Mouse (Mus musculus) neural tube, embryonic 14.5 days (tissue): ENCODE measurements around the gene March11. TPM values are rescaled to one million over a fixed set of nuclear protein-coding genes. Genes with fewer than 3 reads are reported as not detected.

ENCODE experiments used
- ATAC-seq: fragments of 200-750 bp; cut with Nextera tagmentation; 2 replicates; pipeline ENCODE4 v1.8.0; 2017; ENCODE audit warnings: low read depth, mild to moderate bottlenecking, moderate TSS enrichment, moderate library complexity
- H3K27ac ChIP-seq: fragments of 300-500 bp; sonication (generic); 2 replicates; pipeline ENCODE4 v1.5.1; 2014; ENCODE audit warnings: low read depth, mild to moderate bottlenecking, control low read depth, low read length, moderate library complexity, mixed read lengths
- H3K27me3 ChIP-seq: fragments of 300-500 bp; sonication (generic); 2 replicates; pipeline ENCODE4 v1.6.1; 2014; ENCODE audit warnings: low read length; ENCODE audit not compliant: control insufficient read depth, insufficient read depth
- H3K36me3 ChIP-seq: fragments of 300-500 bp; sonication (generic); 2 replicates; pipeline ENCODE4 v1.6.1; 2014; ENCODE audit warnings: low read length, mixed read lengths; ENCODE audit not compliant: control insufficient read depth, insufficient read depth
- H3K4me1 ChIP-seq: fragments of 300-500 bp; sonication (generic); 2 replicates; pipeline ENCODE4 v1.6.1; 2014; ENCODE audit warnings: low read length; ENCODE audit not compliant: control insufficient read depth, insufficient read depth
- H3K4me2 ChIP-seq: fragments of 300-500 bp; sonication (generic); 2 replicates; pipeline ENCODE4 v1.6.1; 2014; ENCODE audit warnings: mild to moderate bottlenecking, low read depth, low read length, control low read depth
- H3K4me3 ChIP-seq: fragments of 300-500 bp; sonication (generic); 2 replicates; pipeline ENCODE4 v1.5.1; 2014; ENCODE audit warnings: low read depth, low read length, control low read depth, mixed read lengths
- H3K9ac ChIP-seq: fragments of 300-500 bp; sonication (generic); replicated peaks from 2 replicates; pipeline ENCODE4 v1.6.1; 2014; ENCODE audit warnings: low read depth, mild to moderate bottlenecking, control low read depth, low read length, mixed read lengths
- H3K9me3 ChIP-seq: fragments of 300-500 bp; sonication (generic); 2 replicates; pipeline ENCODE4 v1.6.1; 2016; ENCODE audit warnings: low read length; ENCODE audit not compliant: control insufficient read depth
- WGBS: fragments of 180-500 bp; shearing (Covaris S2); extraction: QIAGEN DNeasy Blood & Tissue Kit; methylation state at CpG from one replicate; pipeline ENCODE4 v1.1.7; 2014; 5-methylcytosine and 5-hydroxymethylcytosine counted together
- polyA plus RNA-seq: library from polyadenylated mRNA; unstranded; fragments of >200 nt; fragmentation: Nextera tagmentation; extraction: Ambion mirVana; gene quantifications from 2 replicates; pipeline ENCODE4 v1.2.1, GENCODE M21; 2014

March11 gene
- 14.5 and 16.1 TPM in 2 replicates for polyA plus RNA-seq

GRCm38 (mm10) chr15:26308629-26309230 lies at the start of gene March11:
TSS of gene March11 (plus strand) at chr15:26309048.
- peak within 1 kb of the TSS; percentile 85 for H3K4me2 ChIP-seq
- peak within 1 kb of the TSS; percentile 72 for H3K4me3 ChIP-seq
- H3K9ac ChIP-seq, result peak within 1 kb of the TSS; percentile 76
- peak; percentile 95 for ATAC-seq
- H3K27ac ChIP-seq, result peak within 1 kb of the TSS; percentile 90
- no peaks in the 10 kb centered on the region for H3K9me3 ChIP-seq
- WGBS, result under 1% methylated on average over 46 of the region's 56 CpGs
- H3K4me1 ChIP-seq, result no peaks in the 10 kb centered on the region
- 0 out of 2 replicates have a peak, but pooled peaks cover 2% of the 10 kb centered on the region for H3K27me3 ChIP-seq
- H3K36me3 ChIP-seq, result no peaks in the 10 kb centered on the region

GRCm38 (mm10) chr15:26262336-26262735 lies 46.5 kb upstream of the March11 start:
- no peak for ATAC-seq
- H3K4me3 ChIP-seq, result no peak overlapping the region
- H3K9me3 ChIP-seq, result no peaks in the 10 kb centered on the region
- no peaks in the 10 kb centered on the region for H3K4me1 ChIP-seq
- H3K27me3 ChIP-seq, result no peaks in the 10 kb centered on the region
- no peaks in the 10 kb centered on the region for H3K36me3 ChIP-seq
- no peak overlapping the region for H3K4me2 ChIP-seq
- H3K9ac ChIP-seq, result no peak overlapping the region
- H3K27ac ChIP-seq, result no peak overlapping the region
- 66% methylated on average over 1 of the region's 1 CpGs for WGBS

- H3K27me3 ChIP-seq, result no peaks in the 10 kb centered on the region
- no peak overlapping the region for H3K4me3 ChIP-seq
- no peak for ATAC-seq
- no peak overlapping the region for H3K27ac ChIP-seq
- no peaks in the 10 kb centered on the region for H3K4me1 ChIP-seq
- H3K9ac ChIP-seq, result no peak overlapping the region
- H3K36me3 ChIP-seq, result no peaks in the 10 kb centered on the region
- WGBS, result 86% methylated on average over 4 of the region's 4 CpGs
- no peaks in the 10 kb centered on the region for H3K9me3 ChIP-seq
- no peak overlapping the region for H3K4me2 ChIP-seq
Observed at GRCm38 (mm10) chr15:26269596-26269995, 39.3 kb upstream of the March11 start.

- WGBS, result 46% methylated on average over 2 of the region's 2 CpGs
- Histone ChIP-seq H3K36me3 (no peaks in the 10 kb centered on the region), H3K27ac (no peak overlapping the region), H3K27me3 (no peaks in the 10 kb centered on the region), H3K9ac (no peak overlapping the region), H3K9me3 (no peaks in the 10 kb centered on the region), H3K4me3 (no peak overlapping the region), H3K4me2 (no peak overlapping the region), H3K4me1 (0 out of 2 replicates have a peak, but pooled peaks cover 2% of the 10 kb centered on the region)
- peak; percentile 41; the same call in 1 of the 2 replicates for ATAC-seq
Observed at GRCm38 (mm10) chr15:26276035-26276511, 32.8 kb upstream of the March11 start.

GRCm38 (mm10) chr15:26276608-26277007 lies 32.2 kb upstream of the March11 start:
- WGBS, result 55% methylated on average over 5 of the region's 5 CpGs
- H3K9ac ChIP-seq, result no peak overlapping the region

GRCm38 (mm10) chr15:26291871-26292270 lies 17.0 kb upstream of the March11 start:
- Histone ChIP-seq H3K4me3 (no peak overlapping the region), H3K9ac (no peak overlapping the region), H3K9me3 (no peaks in the 10 kb centered on the region), H3K4me1 (no peaks in the 10 kb centered on the region), H3K4me2 (no peak overlapping the region), H3K36me3 (no peaks in the 10 kb centered on the region), H3K27ac (no peak overlapping the region), H3K27me3 (no peaks in the 10 kb centered on the region)
- no peak for ATAC-seq
- 79% methylated on average over 4 of the region's 4 CpGs for WGBS

More at GRCm38 (mm10) chr15:26276608-26277007, 32.2 kb upstream of the March11 start:
- H3K9me3 ChIP-seq, result no peaks in the 10 kb centered on the region
- H3K27me3 ChIP-seq, result no peaks in the 10 kb centered on the region
- H3K4me1 ChIP-seq, result 0 out of 2 replicates have a peak, but pooled peaks cover 2% of the 10 kb centered on the region
- H3K4me3 ChIP-seq, result no peak overlapping the region
- ATAC-seq, result no peak
- H3K36me3 ChIP-seq, result no peaks in the 10 kb centered on the region
- H3K27ac ChIP-seq, result no peak overlapping the region
- H3K4me2 ChIP-seq, result no peak overlapping the region

GRCm38 (mm10) chr15:26292811-26293210 lies 16.0 kb upstream of the March11 start:
- no peaks in the 10 kb centered on the region for H3K4me1 ChIP-seq
- no peaks in the 10 kb centered on the region for H3K36me3 ChIP-seq
- peak; percentile 71; the same call in 1 of the 2 replicates for ATAC-seq
- no peak overlapping the region for H3K9ac ChIP-seq
- H3K4me3 ChIP-seq, result no peak overlapping the region
- H3K9me3 ChIP-seq, result no peaks in the 10 kb centered on the region
- no peak overlapping the region for H3K4me2 ChIP-seq
- 45% methylated on average over 2 of the region's 2 CpGs for WGBS
- no peaks in the 10 kb centered on the region for H3K27me3 ChIP-seq
- H3K27ac ChIP-seq, result no peak overlapping the region

- no peak overlapping the region for H3K4me2 ChIP-seq
Observed at GRCm38 (mm10) chr15:26293215-26293614, 15.6 kb upstream of the March11 start.

GRCm38 (mm10) chr15:26298668-26299067 lies 10.2 kb upstream of the March11 start:
- H3K27me3 ChIP-seq, result no peaks in the 10 kb centered on the region
- no peaks in the 10 kb centered on the region for H3K9me3 ChIP-seq
- WGBS, result 91% methylated on average over 6 of the region's 6 CpGs
- H3K4me1 ChIP-seq, result no peaks in the 10 kb centered on the region
- no peak overlapping the region for H3K27ac ChIP-seq
- no peak overlapping the region for H3K9ac ChIP-seq
- H3K4me2 ChIP-seq, result no peak overlapping the region
- H3K36me3 ChIP-seq, result no peaks in the 10 kb centered on the region
- ATAC-seq, result no peak
- no peak overlapping the region for H3K4me3 ChIP-seq

More at GRCm38 (mm10) chr15:26293215-26293614, 15.6 kb upstream of the March11 start:
- H3K9ac ChIP-seq, result no peak overlapping the region
- no peaks in the 10 kb centered on the region for H3K9me3 ChIP-seq
- no peak for ATAC-seq
- H3K4me1 ChIP-seq, result no peaks in the 10 kb centered on the region
- H3K36me3 ChIP-seq, result no peaks in the 10 kb centered on the region
- no peak overlapping the region for H3K4me3 ChIP-seq
- H3K27me3 ChIP-seq, result no peaks in the 10 kb centered on the region
- H3K27ac ChIP-seq, result no peak overlapping the region
- WGBS, result 63% methylated on average over 1 of the region's 1 CpGs
